Comparison of ENCODE assay signal across 9 mouse cellular contexts in genomic region chrX:167091841-167092240, GRCm38 (mm10).
DNase-seq lines count a peak whose midpoint lies in the region; ATAC-seq lines count a peak whose summit lies in the region.
"Had no signal": no experiment of that assay in that cellular context is flagged by ENCODE, and none has a peak within 500 bp of the region (broad histone marks: within the 10 kb centered on the region; RNA-seq: fewer than 3 reads in every experiment).

No protein-coding gene starts in this region.

- WGBS in forebrain, embryonic 13.5 days, result 73% methylated on average over 1 of the region's 1 CpGs

- peak; percentile 86 for ATAC-seq in activated CD4-positive, CD25-positive, alpha-beta regulatory T cell, adult 4 months
- ATAC-seq in forebrain, embryonic 13.5 days, result no peak

- no peaks in the 10 kb centered on the region for H3K9me3 ChIP-seq in forebrain, embryonic 13.5 days (replicated peaks)
- H3K9me3 ChIP-seq: liver, embryonic 13.5 days had no signal

- H3K27me3 ChIP-seq in forebrain, embryonic 13.5 days, result peaks cover 13% of the 10 kb centered on the region; the same call in 1 of the 2 replicates
- H3K27me3 ChIP-seq: liver, embryonic 13.5 days had no signal

- peak; percentile 83 for DNase-seq in CD4-positive helper T cell, adult 2 months (ENCODE audit: low read depth, low spot score)
- DNase-seq in heart, postnatal 14 days, result peak; percentile 50 to 60
- peak; percentile 59 for DNase-seq in lung, postnatal 10 days
- DNase-seq in cerebellum, adult 9-10 months, result no peak
- no peak for DNase-seq in cerebellum, postnatal 4 days (ENCODE audit: low spot score in 2 of 2)
- DNase-seq in frontal cortex, postnatal 10 days (ENCODE audit: low spot score in 2 of 2), result no peak
- DNase-seq: liver, embryonic 13.5 days had no signal

- no peaks in the 10 kb centered on the region for H3K36me3 ChIP-seq in forebrain, embryonic 13.5 days (ENCODE audit: poor library complexity, severe bottlenecking)
- H3K36me3 ChIP-seq: liver, embryonic 13.5 days had no signal

- H3K4me1 ChIP-seq in forebrain, embryonic 13.5 days, result no peaks in the 10 kb centered on the region
- H3K4me1 ChIP-seq: liver, embryonic 13.5 days had no signal

- no peak overlapping the region for H3K4me3 ChIP-seq in forebrain, embryonic 13.5 days
- H3K4me3 ChIP-seq: liver, embryonic 13.5 days had no signal

- no peak overlapping the region for H3K27ac ChIP-seq in forebrain, embryonic 13.5 days
- H3K27ac ChIP-seq: liver, embryonic 13.5 days had no signal

- no peak overlapping the region for H3K9ac ChIP-seq in forebrain, embryonic 13.5 days
- H3K9ac ChIP-seq: liver, embryonic 13.5 days had no signal

- intact Hi-C loops in heart, postnatal 14 days (cut with DNase I), result no loop called here

- no peak overlapping the region for H3K4me2 ChIP-seq in forebrain, embryonic 13.5 days
- H3K4me2 ChIP-seq: liver, embryonic 13.5 days had no signal

Comparison
In these comparisons a context has a peak if more than half of its experiments do, and no peak if none do; other contexts are left out.
1. DNase-seq: peak in CD4-positive helper T cell, adult 2 months (single experiment), heart, postnatal 14 days (2 of 2) and lung, postnatal 10 days (single experiment); none in cerebellum, adult 9-10 months (single experiment), cerebellum, postnatal 4 days (0 of 2) and frontal cortex, postnatal 10 days (0 of 2).